Mouse (Mus musculus) MEL (cell line): ENCODE data around the gene Cerk. TPM values are rescaled to one million over a fixed set of nuclear protein-coding genes. Genes with fewer than 3 reads are reported as not detected.

Experiments
- DNase-seq: peaks from one replicate; pipeline ENCODE4 v3.0.0; 2011; ENCODE audit warnings: low read depth, low spot score
- H3K27ac ChIP-seq: 2 replicates; pipeline ENCODE4 v1.5.1; 2012; ENCODE audit warnings: low read depth, mild to moderate bottlenecking, control low read depth, low read length, moderate library complexity; ENCODE audit not compliant: control insufficient read depth
- H3K27me3 ChIP-seq, 2 experiments: fragments of 150-350 bp in 1 of 2; sonication (generic) in 1 of 2; 2 replicates each; pipeline ENCODE4 v1.6.1; 2012; ENCODE audit warnings: low read length in 2 of 2, mild to moderate bottlenecking in 2 of 2, improper control_type of control experiment in 1 of 2, moderate library complexity in 1 of 2; ENCODE audit not compliant: insufficient read depth in 2 of 2, control insufficient read depth in 1 of 2
- H3K36me3 ChIP-seq, 2 experiments: 2 replicates each; pipeline ENCODE4 v1.6.1; 2012 to 2014; ENCODE audit warnings: low read length in 2 of 2, improper control_type of control experiment in 1 of 2, inconsistent platforms in 1 of 2, mild to moderate bottlenecking in 1 of 2; ENCODE audit not compliant: insufficient read depth in 2 of 2, control insufficient read depth in 1 of 2
- H3K4me1 ChIP-seq, 2 experiments: fragments of 150-350 bp in 1 of 2; sonication (generic) in 1 of 2; 2 replicates each; pipeline ENCODE4 v1.6.1; 2012; ENCODE audit warnings: low read length in 2 of 2, improper control_type of control experiment in 1 of 2, mild to moderate bottlenecking in 1 of 2; ENCODE audit not compliant: insufficient read depth in 2 of 2, control insufficient read depth in 1 of 2
- H3K4me3 ChIP-seq, 2 experiments: fragments of 150-350 bp in 1 of 2; sonication (generic) in 1 of 2; 2 replicates each; pipeline ENCODE4 v1.5.1; 2012; ENCODE audit warnings: low read depth in 2 of 2, low read length in 2 of 2, mild to moderate bottlenecking in 2 of 2, moderate library complexity in 2 of 2, control low read depth in 1 of 2, improper control_type of control experiment in 1 of 2; ENCODE audit not compliant: control insufficient read depth in 1 of 2, insufficient read depth in 1 of 2
- H3K79me2 ChIP-seq: 2 replicates; pipeline ENCODE4 v1.6.1; 2012; ENCODE audit warnings: mild to moderate bottlenecking, low read length, moderate library complexity; ENCODE audit not compliant: control insufficient read depth, poor library complexity, insufficient read depth
- H3K9ac ChIP-seq: 2 replicates; pipeline ENCODE4 v1.6.1; 2012; ENCODE audit warnings: low read depth, mild to moderate bottlenecking, control low read depth, low read length, moderate library complexity; ENCODE audit not compliant: control insufficient read depth, poor library complexity, severe bottlenecking
- H3K9me3 ChIP-seq: fragments of 150-350 bp; sonication (generic); replicated peaks from 2 replicates; pipeline ENCODE4 v1.6.1; 2012; ENCODE audit warnings: mild to moderate bottlenecking, low read length, improper control_type of control experiment, moderate library complexity; ENCODE audit not compliant: insufficient read depth
- E2F4 ChIP-seq: IDR thresholded peaks from 2 replicates; pipeline ENCODE4 v1.6.1; 2011; ENCODE audit warnings: low read depth, low read length, improper control_type of control experiment, borderline replicate concordance
- ELF1 ChIP-seq: IDR thresholded peaks from 2 replicates; pipeline ENCODE4 v1.6.1; 2014; ENCODE audit warnings: low read depth, mild to moderate bottlenecking, inconsistent platforms, low read length, improper control_type of control experiment, moderate library complexity
- GATA1 ChIP-seq: IDR thresholded peaks from 2 replicates; pipeline ENCODE4 v1.6.1; 2011; ENCODE audit warnings: low read depth, low read length, improper control_type of control experiment
- HCFC1 ChIP-seq: IDR thresholded peaks from 2 replicates; pipeline ENCODE4 v1.6.1; 2012; ENCODE audit warnings: low read depth, mild to moderate bottlenecking, inconsistent platforms, low read length, improper control_type of control experiment, moderate library complexity
- JUND ChIP-seq: IDR thresholded peaks from 2 replicates; pipeline ENCODE4 v1.6.1; 2011; ENCODE audit warnings: low read depth, mild to moderate bottlenecking, improper control_type of control experiment, low read length
- KAT2A ChIP-seq: conservative IDR thresholded peaks from 2 replicates; pipeline ENCODE4 v1.6.1; 2012; ENCODE audit warnings: low read depth, low read length, improper control_type of control experiment, inconsistent platforms
- MAFK ChIP-seq: IDR thresholded peaks from 2 replicates; pipeline ENCODE4 v1.6.1; 2011; ENCODE audit warnings: low read depth, mild to moderate bottlenecking, low read length, improper control_type of control experiment, borderline replicate concordance
- MEF2A ChIP-seq: IDR thresholded peaks from 2 replicates; pipeline ENCODE4 v1.6.1; 2014; ENCODE audit warnings: low read depth, mild to moderate bottlenecking, inconsistent platforms, low read length, improper control_type of control experiment; ENCODE audit not compliant: poor library complexity, insufficient replicate concordance, severe bottlenecking; ENCODE audit errors: extremely low read depth
- MXI1 ChIP-seq: IDR thresholded peaks from 2 replicates; pipeline ENCODE4 v1.6.1; 2011; ENCODE audit warnings: mild to moderate bottlenecking, low read depth, low read length, improper control_type of control experiment
- MYB ChIP-seq: IDR thresholded peaks from 2 replicates; pipeline ENCODE4 v1.6.1; 2011; ENCODE audit warnings: mild to moderate bottlenecking, low read depth, low read length, improper control_type of control experiment
- MYC ChIP-seq: IDR thresholded peaks from 2 replicates; pipeline ENCODE4 v1.6.1; 2011; ENCODE audit warnings: low read depth, mild to moderate bottlenecking, low read length, improper control_type of control experiment, moderate library complexity
- NELFE ChIP-seq: IDR thresholded peaks from 2 replicates; pipeline ENCODE4 v1.6.1; 2011; ENCODE audit warnings: low read depth, low read length, improper control_type of control experiment
- POLR2A ChIP-seq, 2 experiments: IDR thresholded peaks; 2 replicates each; pipeline ENCODE4 v1.6.1; 2011 to 2012; ENCODE audit warnings: low read length in 2 of 2, mild to moderate bottlenecking in 2 of 2, control low read depth in 1 of 2, improper control_type of control experiment in 1 of 2, low read depth in 1 of 2, moderate library complexity in 1 of 2; ENCODE audit not compliant: control insufficient read depth in 1 of 2, insufficient read depth in 1 of 2, poor library complexity in 1 of 2
- RAD21 ChIP-seq: IDR thresholded peaks from 2 replicates; pipeline ENCODE4 v1.6.1; 2011; ENCODE audit warnings: mild to moderate bottlenecking, low read depth, low read length, improper control_type of control experiment
- RCOR1 ChIP-seq: IDR thresholded peaks from 2 replicates; pipeline ENCODE4 v1.6.1; 2012; ENCODE audit warnings: low read depth, mild to moderate bottlenecking, inconsistent platforms, low read length, improper control_type of control experiment
- SIN3A ChIP-seq: IDR thresholded peaks from 2 replicates; pipeline ENCODE4 v1.6.1; 2012; ENCODE audit warnings: low read length, improper control_type of control experiment, inconsistent platforms
- SMC3 ChIP-seq: IDR thresholded peaks from 2 replicates; pipeline ENCODE4 v1.6.1; 2011; ENCODE audit warnings: low read depth, low read length, improper control_type of control experiment
- TAL1 ChIP-seq: IDR thresholded peaks from 2 replicates; pipeline ENCODE4 v1.6.1; 2012; ENCODE audit warnings: mild to moderate bottlenecking, inconsistent platforms, low read length, moderate library complexity, mixed read lengths
- TBP ChIP-seq: IDR thresholded peaks from 2 replicates; pipeline ENCODE4 v1.8.0; 2011; ENCODE audit warnings: low read depth, low read length, improper control_type of control experiment
- USF1 ChIP-seq: IDR thresholded peaks from 2 replicates; pipeline ENCODE4 v1.6.1; 2014; ENCODE audit warnings: low read depth, mild to moderate bottlenecking, inconsistent platforms, low read length, improper control_type of control experiment, moderate library complexity
- USF2 ChIP-seq, 2 experiments: IDR thresholded peaks; 2 replicates each; pipeline ENCODE4 v1.6.1; 2011 to 2012; ENCODE audit warnings: improper control_type of control experiment in 2 of 2, low read length in 2 of 2, borderline replicate concordance in 1 of 2, inconsistent platforms in 1 of 2, low read depth in 1 of 2, mild to moderate bottlenecking in 1 of 2; ENCODE audit not compliant: insufficient read depth in 1 of 2
- ZC3H11A ChIP-seq: IDR thresholded peaks from 2 replicates; pipeline ENCODE4 v1.6.1; 2012; ENCODE audit warnings: low read depth, mild to moderate bottlenecking, inconsistent platforms, low read length, improper control_type of control experiment
- ZKSCAN1 ChIP-seq: IDR thresholded peaks from 2 replicates; pipeline ENCODE4 v1.6.1; 2012; ENCODE audit warnings: low read depth, mild to moderate bottlenecking, inconsistent platforms, low read length, improper control_type of control experiment, moderate library complexity
- ZMIZ1 ChIP-seq: IDR thresholded peaks from 2 replicates; pipeline ENCODE4 v1.6.1; 2012; ENCODE audit warnings: low read depth, mild to moderate bottlenecking, inconsistent platforms, low read length, improper control_type of control experiment, moderate library complexity
- ZNF384 ChIP-seq: IDR thresholded peaks from 2 replicates; pipeline ENCODE4 v1.6.1; 2012; ENCODE audit warnings: low read depth, mild to moderate bottlenecking, inconsistent platforms, low read length, improper control_type of control experiment
- polyA plus RNA-seq, 2 experiments: library from polyadenylated mRNA; stranded (reverse) in 1 of 2; unstranded in 1 of 2; fragments of >175 nt in 1 of 2; fragments of >200 nt in 1 of 2; gene quantifications; 2 replicates each; pipeline versions ENCODE4 v1.2.1 to v1.2.4; 2012; ENCODE audit warnings: low replicate concordance in 2 of 2, low read depth in 1 of 2; ENCODE audit not compliant: insufficient read length in 2 of 2, insufficient read depth in 1 of 2, missing spikeins in 1 of 2
- total RNA-seq: library from RNA; depleted of rRNA; stranded (reverse); fragments of 300-350 nt; gene quantifications from 2 replicates; pipeline ENCODE4 v1.2.3, GENCODE M21; 2012

Cerk gene
- total and polyA plus RNA-seq, 3 experiments, result 4.1 to 9.5 TPM; not detected in 1

DNA sequence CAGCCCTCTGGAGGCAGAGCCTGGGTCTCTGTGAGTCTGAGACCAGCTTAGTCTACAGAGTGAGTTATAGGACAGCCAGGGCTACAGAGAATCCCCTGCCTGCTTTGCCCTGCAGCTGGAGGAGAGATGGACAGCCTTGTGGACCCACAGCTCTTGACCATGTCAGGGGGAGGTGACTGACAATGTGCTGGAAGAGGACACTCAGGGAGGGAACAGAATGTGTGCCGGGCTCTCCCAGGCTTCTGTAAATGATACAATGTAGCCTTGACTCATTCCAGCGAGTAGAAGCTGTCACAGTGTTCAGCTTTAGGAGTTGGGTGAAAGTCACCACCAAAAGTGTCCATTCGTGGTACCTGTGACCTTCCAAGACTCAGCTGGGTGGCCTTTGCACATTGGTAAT lies 4.4 kb upstream of the Cerk start:
- H3K27ac ChIP-seq, result no peak overlapping the region
- H3K9ac ChIP-seq, result no peak overlapping the region
- TF ChIP-seq USF2 (IDR thresholded peaks at IDR 0.05; ENCODE audit: borderline replicate concordance in 1 of 2, insufficient read depth in 1 of 2, low read depth in 1 of 2, low read length in 2 of 2), result no peak
- no peak for TF ChIP-seq POLR2A (IDR thresholded peaks at IDR 0.05; ENCODE audit: control insufficient read depth in 1 of 2, insufficient read depth in 1 of 2, low read depth in 1 of 2, low read length in 2 of 2, poor library complexity in 1 of 2)
- TF ChIP-seq HCFC1, result no peak
- no peak for TF ChIP-seq MYB
- no peak for TF ChIP-seq MYC
- no peak for TF ChIP-seq SIN3A
- TF ChIP-seq JUND, result no peak
- TF ChIP-seq USF1, result no peak
- TF ChIP-seq SMC3, result no peak
- no peak for TF ChIP-seq ZNF384
- TF ChIP-seq ZC3H11A, result no peak
- no peak for TF ChIP-seq KAT2A
- no peak for TF ChIP-seq MXI1
- peaks cover 0 to 16% of the 10 kb centered on the region in 2 experiments; a peak in 3 of 4 replicates for H3K4me1 ChIP-seq
- no peak for DNase-seq
- no peak overlapping the region for H3K4me3 ChIP-seq
- H3K27me3 ChIP-seq, result peaks cover 0 to 1% of the 10 kb centered on the region in 2 experiments; a peak in 1 of 4 replicates
- H3K79me2 ChIP-seq, result peaks cover under 1% of the 10 kb centered on the region; the same call in 1 of the 2 replicates
- H3K36me3 ChIP-seq, result no peaks in the 10 kb centered on the region; a peak in 1 of 4 replicates
- no peaks in the 10 kb centered on the region for H3K9me3 ChIP-seq

GRCm38 (mm10) chr15:86188746-86189470 lies 3.0 kb upstream of the Cerk start:
- no peak for TF ChIP-seq HCFC1
- TF ChIP-seq MEF2A, result no peak
- no peak for TF ChIP-seq RAD21
- no peak for TF ChIP-seq ZC3H11A
- TF ChIP-seq NELFE, result no peak
- TF ChIP-seq ZMIZ1, result no peak
- no peak for TF ChIP-seq ELF1
- TF ChIP-seq MAFK, result no peak
- no peak for TF ChIP-seq ZKSCAN1
- TF ChIP-seq E2F4, result no peak
- no peak for TF ChIP-seq MYC
- no peak for TF ChIP-seq GATA1
- TF ChIP-seq TAL1, result no peak
- TF ChIP-seq TBP, result no peak
- TF ChIP-seq MXI1, result no peak
- no peak for TF ChIP-seq MYB
- TF ChIP-seq RCOR1, result no peak
- H3K36me3 ChIP-seq, result no peaks in the 10 kb centered on the region; a peak in 1 of 4 replicates
- H3K27me3 ChIP-seq, result peaks cover 0 to 1% of the 10 kb centered on the region in 2 experiments; a peak in 1 of 4 replicates
- H3K79me2 ChIP-seq, result peaks cover 3% of the 10 kb centered on the region; the same call in 1 of the 2 replicates
- no peak for DNase-seq
- no peaks in the 10 kb centered on the region for H3K9me3 ChIP-seq
- peaks cover 0 to 23% of the 10 kb centered on the region in 2 experiments; a peak in 3 of 4 replicates for H3K4me1 ChIP-seq
- no peak overlapping the region for H3K27ac ChIP-seq
- no peak overlapping the region for H3K9ac ChIP-seq
- H3K4me3 ChIP-seq, result no peak overlapping the region
